Mouse (Mus musculus) heart, adult 2 months (tissue): ENCODE results near the gene Rin2. TPM values are rescaled to one million over a fixed set of nuclear protein-coding genes. Genes with fewer than 3 reads are reported as not detected.
A peak's percentile ranks its signal among the peaks of the same experiment; 100 is the strongest.

ENCODE experiments used
- DNase-seq, 2 experiments: peaks; one replicate each; pipeline ENCODE4 v3.0.0; 2021
- H3K27ac ChIP-seq: fragments of 200-600 bp; 2 replicates; pipeline ENCODE4 v1.8.1; 2022
- H3K27me3 ChIP-seq: fragments of 200-500 bp; 2 replicates; pipeline ENCODE4 v1.6.1; 2012; ENCODE audit warnings: mild to moderate bottlenecking, low read length, inconsistent platforms, mixed read lengths; ENCODE audit not compliant: control insufficient read depth, insufficient read depth
- H3K36me3 ChIP-seq: fragments of 200-500 bp; 2 replicates; pipeline ENCODE4 v1.6.1; 2012; ENCODE audit warnings: low read length, inconsistent platforms; ENCODE audit not compliant: control insufficient read depth, insufficient read depth
- H3K4me1 ChIP-seq: fragments of 200-500 bp; 2 replicates; pipeline ENCODE4 v1.6.1; 2011; ENCODE audit warnings: low read length; ENCODE audit not compliant: control insufficient read depth, insufficient read depth
- H3K4me3 ChIP-seq: fragments of 200-600 bp; 2 replicates; pipeline ENCODE4 v1.8.1; 2022
- H3K79me2 ChIP-seq: fragments of 200-500 bp; replicated peaks from 2 replicates; pipeline ENCODE4 v1.6.1; 2012; ENCODE audit warnings: mild to moderate bottlenecking, inconsistent platforms, low read length, moderate library complexity, mixed read lengths; ENCODE audit not compliant: control insufficient read depth, insufficient read depth
- H3K9ac ChIP-seq: fragments of 200-500 bp; 2 replicates; pipeline ENCODE4 v1.6.1; 2012; ENCODE audit warnings: low read depth, mild to moderate bottlenecking, control low read depth, inconsistent platforms, low read length, mixed read lengths
- CTCF ChIP-seq: fragments of 200-600 bp; IDR thresholded peaks from 2 replicates; pipeline ENCODE4 v1.8.1; 2022; ENCODE audit warnings: antibody characterized with exemption, mild to moderate bottlenecking, moderate library complexity
- EP300 ChIP-seq: fragments of 200-500 bp; IDR thresholded peaks from 2 replicates; pipeline ENCODE4 v1.6.1; 2011; ENCODE audit warnings: low read depth, low read length, control low read depth; ENCODE audit not compliant: insufficient read depth
- POLR2A ChIP-seq: fragments of 200-500 bp; IDR thresholded peaks from 2 replicates; pipeline ENCODE4 v1.6.1; 2011; ENCODE audit warnings: mild to moderate bottlenecking, low read depth, low read length, control low read depth; ENCODE audit not compliant: insufficient read depth
- WGBS: fragments of 180-500 bp; shearing (Covaris S2); methylation state at CpG from one replicate; pipeline ENCODE4 v1.1.7; 2018; 5-methylcytosine and 5-hydroxymethylcytosine counted together
- intact Hi-C: fragments of 180-260 bp; cut with DNase I; formaldehyde crosslinking; loops from one replicate; pipeline ENCODE4 v1.15.1; 2025
- polyA plus RNA-seq: library from polyadenylated mRNA; depleted of rRNA; stranded (reverse); fragments of >200 nt; gene quantifications from 2 replicates; pipeline ENCODE4 v1.2.3, GENCODE M21; 2012
- total RNA-seq, 2 experiments: library from RNA; stranded (reverse); gene quantifications; 2 replicates each; pipeline ENCODE4 v1.2.3; 2021

The Rin2 gene
- total and polyA plus RNA-seq, 3 experiments: 9.0 to 20.2 (median 18.8) TPM

DNA sequence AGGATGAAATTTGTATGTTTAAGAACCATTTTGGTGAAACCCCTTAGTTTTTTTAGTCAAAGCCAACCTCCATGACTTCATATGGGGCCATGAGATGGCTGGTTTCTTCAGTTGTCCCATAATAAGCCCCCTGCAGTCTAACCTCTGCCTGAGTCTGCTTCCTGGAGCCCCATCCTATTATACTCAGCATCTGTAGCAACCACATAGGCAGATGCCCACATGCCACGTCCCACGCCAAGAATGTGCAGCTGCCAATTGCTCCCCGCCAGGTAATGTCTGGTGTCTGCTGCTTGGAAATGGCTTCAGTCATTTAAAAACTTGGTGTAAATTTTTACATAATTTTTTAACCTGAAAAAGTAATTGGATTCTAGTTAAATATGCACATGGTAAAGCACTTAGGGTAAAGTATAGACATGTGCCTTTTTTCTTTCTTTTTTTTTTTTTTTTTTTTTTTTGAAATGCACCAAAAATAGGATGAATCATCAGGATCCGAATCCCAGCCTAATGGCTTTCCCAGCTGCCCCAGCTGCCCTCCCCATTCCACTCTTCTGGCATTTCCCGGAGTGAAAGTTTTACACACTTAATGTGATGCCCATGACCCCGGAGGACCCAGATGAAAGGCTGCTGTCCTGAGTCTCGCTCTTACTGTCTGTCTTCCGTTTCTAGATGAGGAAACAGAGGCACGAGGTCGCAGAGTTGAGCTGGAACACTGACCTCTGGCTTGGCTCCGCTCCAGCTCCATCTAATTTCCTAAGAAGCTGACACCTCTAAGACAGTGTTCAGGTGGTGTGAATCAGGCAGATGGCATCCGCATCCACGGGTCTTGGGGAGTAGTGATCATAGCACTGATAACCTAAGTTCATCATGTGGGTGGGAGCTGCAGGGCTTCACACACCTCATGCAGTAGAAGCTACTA lies 68.0 kb downstream of the Rin2 start:
- DNase-seq: no peak
- Histone ChIP-seq H3K27ac (no peak overlapping the region), H3K36me3 (no peaks in the 10 kb centered on the region), H3K4me1 (no peaks in the 10 kb centered on the region; the same call in 1 of the 2 replicates), H3K4me3 (no peak overlapping the region), H3K27me3 (no peaks in the 10 kb centered on the region), H3K9ac (no peak overlapping the region), H3K79me2 (no peaks in the 10 kb centered on the region)
- intact Hi-C loops: no loop called here
- TF ChIP-seq EP300 (no peak), POLR2A (no peak), CTCF (no peak)
- 56% methylated on average over 13 of the region's 13 CpGs for WGBS

DNA sequence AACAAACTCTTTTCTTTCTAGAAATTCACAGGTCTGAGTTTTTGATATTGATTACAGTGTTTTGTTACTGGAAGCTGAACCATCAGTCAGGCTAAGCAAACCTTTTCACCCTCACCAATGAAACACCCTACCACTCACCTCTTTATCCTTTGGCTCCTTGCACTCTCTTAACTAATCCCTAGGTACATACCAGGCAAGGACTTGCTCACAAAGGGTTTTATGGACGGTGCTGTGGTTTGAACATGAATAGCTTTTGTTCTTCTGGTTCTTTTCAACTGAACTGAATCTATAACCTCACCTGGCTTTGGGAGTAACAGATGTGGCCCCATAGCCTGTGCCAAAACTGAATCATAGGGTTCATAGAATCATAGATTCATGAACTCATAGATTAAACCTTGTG lies 71.4 kb downstream of the Rin2 start:
- Histone ChIP-seq H3K4me3 (no peak overlapping the region), H3K4me1 (peaks cover 1% of the 10 kb centered on the region), H3K27ac (no peak overlapping the region), H3K36me3 (no peaks in the 10 kb centered on the region), H3K9ac (no peak overlapping the region), H3K79me2 (no peaks in the 10 kb centered on the region), H3K27me3 (no peaks in the 10 kb centered on the region)
- intact Hi-C loops: no loop called here
- DNase-seq: no peak
- WGBS: 73% methylated on average over 1 of the region's 1 CpGs
- TF ChIP-seq CTCF (no peak), EP300 (no peak), POLR2A (no peak)

DNA sequence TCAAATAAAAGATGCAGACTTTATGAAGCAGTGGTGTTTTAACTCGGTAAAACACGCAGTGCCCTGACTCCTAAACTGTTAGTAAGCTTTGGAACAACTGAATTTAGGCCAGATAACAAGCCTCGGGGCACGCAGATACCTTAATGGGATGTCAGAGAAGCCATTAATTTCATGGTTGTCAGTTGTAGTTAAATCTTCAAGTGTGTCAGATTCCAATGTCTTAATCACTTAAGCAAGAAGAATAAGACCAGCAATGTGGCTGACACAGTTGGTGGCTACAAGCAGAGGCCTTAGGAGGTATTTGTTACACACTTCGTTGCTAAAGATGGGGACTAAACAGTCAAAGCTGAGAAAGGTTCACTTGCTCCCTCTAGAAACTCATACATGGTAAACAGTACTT lies 74.6 kb downstream of the Rin2 start:
- DNase-seq: no peak
- intact Hi-C loops: no loop called here
- Histone ChIP-seq H3K4me3 (no peak overlapping the region), H3K9ac (no peak overlapping the region), H3K36me3 (no peaks in the 10 kb centered on the region), H3K27me3 (no peaks in the 10 kb centered on the region), H3K79me2 (no peaks in the 10 kb centered on the region), H3K4me1 (peaks cover 4% of the 10 kb centered on the region; the same call in 1 of the 2 replicates), H3K27ac (no peak overlapping the region)
- no peak for TF ChIP-seq EP300
- WGBS: 87% methylated on average over 5 of the region's 5 CpGs

DNA sequence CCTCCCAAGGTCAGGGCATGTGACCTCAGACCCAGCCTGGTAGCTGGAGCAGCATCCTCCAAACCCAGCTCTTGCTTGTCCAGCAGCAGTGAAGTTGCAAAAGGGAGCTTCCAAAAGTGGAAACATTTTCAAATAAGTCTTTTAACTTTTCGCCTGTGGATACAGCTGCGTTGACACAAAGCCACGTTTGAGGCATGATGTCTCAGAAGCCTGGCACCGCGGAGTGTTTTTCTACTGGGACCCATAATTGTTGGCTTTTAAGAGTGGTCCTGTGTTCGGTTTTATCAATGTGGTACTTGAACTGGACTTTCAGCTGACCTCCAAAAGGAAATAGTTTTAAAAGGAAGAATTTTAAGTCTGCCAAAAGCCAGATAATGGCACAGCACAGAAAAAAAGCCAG lies 77.6 kb downstream of the Rin2 start:
- peak in 1 of 2 experiments; percentile 18 for DNase-seq
- intact Hi-C loops: no loop called here
- no peaks in the 10 kb centered on the region for H3K79me2 ChIP-seq
- peaks cover 4% of the 10 kb centered on the region; the same call in 1 of the 2 replicates for H3K4me1 ChIP-seq
- WGBS: 68% methylated on average over 6 of the region's 6 CpGs
- H3K4me3 ChIP-seq: no peak overlapping the region
- TF ChIP-seq POLR2A (no peak), EP300 (no peak), CTCF (no peak)
- H3K27me3 ChIP-seq: no peaks in the 10 kb centered on the region
- H3K27ac ChIP-seq: no peak overlapping the region
- no peak overlapping the region for H3K9ac ChIP-seq
- no peaks in the 10 kb centered on the region for H3K36me3 ChIP-seq

DNA sequence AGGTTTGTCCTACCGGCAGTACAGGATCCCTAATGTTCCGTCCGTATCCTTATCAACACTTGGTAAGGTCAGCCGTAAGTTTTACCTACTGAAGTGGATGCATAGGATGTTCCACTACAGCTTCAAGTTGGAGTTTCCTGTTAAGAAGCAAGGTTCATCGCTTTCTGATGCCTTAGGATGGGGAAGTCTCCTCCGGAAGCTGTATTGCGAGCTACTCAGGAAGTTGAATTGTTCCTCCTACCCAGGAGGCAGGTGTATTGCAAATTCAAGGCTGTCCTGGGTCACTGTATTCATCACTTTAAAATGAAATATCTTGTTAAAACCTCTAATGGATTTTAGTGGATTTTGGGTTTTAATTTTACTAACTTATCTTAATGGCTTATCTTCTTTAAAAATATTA lies 79.0 kb downstream of the Rin2 start:
- WGBS: 52% methylated on average over 7 of the region's 7 CpGs
- no peak for TF ChIP-seq POLR2A
- TF ChIP-seq CTCF: no peak
- TF ChIP-seq EP300: no peak
- Histone ChIP-seq H3K27me3 (no peaks in the 10 kb centered on the region), H3K4me1 (peaks cover 4% of the 10 kb centered on the region; the same call in 1 of the 2 replicates), H3K9ac (no peak overlapping the region), H3K27ac (no peak overlapping the region), H3K79me2 (no peaks in the 10 kb centered on the region), H3K36me3 (no peaks in the 10 kb centered on the region), H3K4me3 (no peak overlapping the region)
- intact Hi-C loops: no loop called here
- no peak for DNase-seq

DNA sequence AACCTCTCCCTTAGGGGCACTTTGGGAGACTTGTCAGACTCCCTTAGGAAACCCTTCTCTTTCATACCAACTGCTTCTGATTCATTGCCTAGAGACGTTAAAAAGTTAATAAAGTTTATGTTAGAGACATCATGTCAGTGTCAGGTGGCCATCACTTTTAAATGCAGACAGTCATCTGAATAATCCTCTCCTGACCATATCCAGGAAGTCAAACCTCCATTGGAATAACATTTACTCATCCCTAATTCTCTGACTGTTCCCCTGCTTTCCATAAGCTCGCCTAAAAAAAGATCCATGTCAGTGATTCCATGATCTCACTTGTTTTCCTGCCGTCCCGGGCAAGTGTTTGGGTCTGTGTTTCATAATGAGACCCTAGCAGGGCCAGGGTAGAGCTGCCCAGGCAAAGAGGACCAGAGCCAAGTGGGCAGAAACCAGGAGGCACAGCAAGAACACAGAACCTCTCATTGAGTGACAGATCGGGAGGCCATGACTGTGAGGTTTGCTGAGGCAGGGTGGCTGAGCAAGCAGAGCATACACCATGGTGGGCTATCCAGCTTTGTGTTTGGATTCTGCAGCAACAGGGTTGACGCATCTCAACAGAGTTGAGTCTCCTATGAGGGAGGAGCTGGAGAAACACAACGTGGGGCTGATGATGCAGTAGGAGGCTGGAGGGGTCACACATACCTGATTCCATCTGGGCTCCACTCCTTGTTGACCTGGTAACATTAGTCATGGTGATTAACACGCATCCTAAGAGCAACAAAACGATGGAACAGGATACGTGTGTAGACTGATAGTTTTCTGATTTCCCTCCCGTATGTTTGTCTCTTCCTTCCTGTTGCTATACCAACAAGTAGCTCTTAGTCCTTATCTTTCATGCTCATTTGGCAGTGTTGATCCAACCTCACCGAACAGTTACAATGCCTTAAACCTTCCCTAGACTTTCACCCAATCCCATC lies 81.1 kb downstream of the Rin2 start:
- H3K27ac ChIP-seq: no peak overlapping the region; the same call in 1 of the 2 replicates
- DNase-seq: no peak
- no peaks in the 10 kb centered on the region for H3K79me2 ChIP-seq
- TF ChIP-seq CTCF: no peak
- TF ChIP-seq POLR2A: no peak
- no peak for TF ChIP-seq EP300
- no peak overlapping the region for H3K4me3 ChIP-seq
- 0 out of 2 replicates have a peak, but pooled peaks cover 2% of the 10 kb centered on the region for H3K4me1 ChIP-seq
- H3K27me3 ChIP-seq: no peaks in the 10 kb centered on the region
- intact Hi-C loops: no loop called here
- no peaks in the 10 kb centered on the region for H3K36me3 ChIP-seq
- no peak overlapping the region for H3K9ac ChIP-seq
- 60% methylated on average over 12 of the region's 12 CpGs for WGBS
